Mouse (Mus musculus) sigmoid colon, adult 10 weeks (tissue): Measurements from ENCODE around the gene Olfr30. TPM values are rescaled to one million over a fixed set of nuclear protein-coding genes. Genes with fewer than 3 reads are reported as not detected.

Experiments used
- polyA plus RNA-seq: library from polyadenylated mRNA; stranded (reverse); fragments of 350-450 nt; fragmentation: Illumina TruSeq; extraction: RNeasy Lipid Tissue Mini Kit (QIAGEN cat#74804); gene quantifications from one replicate; pipeline ENCODE4 v1.2.3, GENCODE M21; 2014; ENCODE audit warnings: low read depth, low replicate concordance

The Olfr30 gene
- not detected for polyA plus RNA-seq

DNA sequence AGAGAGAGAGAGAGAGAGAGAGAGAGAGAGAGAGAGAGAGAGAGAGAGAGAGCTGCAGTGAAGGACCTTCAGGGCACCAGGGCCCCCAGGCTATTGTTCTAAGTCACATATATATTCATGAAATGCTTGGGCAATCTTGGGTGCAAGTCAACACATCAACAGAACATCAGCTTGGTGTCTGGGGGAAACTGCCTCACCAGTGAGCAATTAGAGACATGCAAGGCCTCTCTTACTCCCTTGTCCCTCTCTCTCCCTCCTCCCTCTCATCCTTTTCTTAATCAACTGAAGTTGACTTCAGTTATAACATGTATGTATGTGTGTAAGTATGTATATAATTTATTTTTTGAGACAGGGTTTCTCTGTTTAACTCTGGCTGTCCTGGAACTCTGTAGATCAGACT lies at the start of gene Olfr30:
Olfr30 (minus strand) TSS at position 101 of the 400 bp plus-strand sequence.

DNA sequence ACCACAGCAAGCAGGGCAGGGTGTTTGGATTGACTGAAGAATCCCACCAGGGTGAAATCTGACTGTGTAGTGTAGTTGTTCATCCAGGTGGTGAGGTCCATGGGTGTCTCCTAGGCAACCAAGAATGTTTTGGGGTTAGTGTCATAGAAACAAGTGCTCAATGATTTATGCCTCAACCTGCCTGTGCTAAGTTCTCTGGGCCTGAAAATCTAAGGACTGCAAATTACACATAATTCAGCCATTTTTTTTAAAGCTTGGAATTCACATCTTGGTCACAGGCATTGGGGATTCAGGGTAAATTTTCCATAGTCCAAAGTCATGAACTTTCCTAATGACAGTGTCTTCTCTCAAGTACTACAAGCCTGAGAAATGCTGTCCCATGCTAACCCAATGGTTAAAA lies 40.4 kb upstream of the Olfr30 start, which contains the start of gene Olfr331:
Olfr331 (minus strand) TSS at position 101 of the 400 bp plus-strand sequence.

DNA sequence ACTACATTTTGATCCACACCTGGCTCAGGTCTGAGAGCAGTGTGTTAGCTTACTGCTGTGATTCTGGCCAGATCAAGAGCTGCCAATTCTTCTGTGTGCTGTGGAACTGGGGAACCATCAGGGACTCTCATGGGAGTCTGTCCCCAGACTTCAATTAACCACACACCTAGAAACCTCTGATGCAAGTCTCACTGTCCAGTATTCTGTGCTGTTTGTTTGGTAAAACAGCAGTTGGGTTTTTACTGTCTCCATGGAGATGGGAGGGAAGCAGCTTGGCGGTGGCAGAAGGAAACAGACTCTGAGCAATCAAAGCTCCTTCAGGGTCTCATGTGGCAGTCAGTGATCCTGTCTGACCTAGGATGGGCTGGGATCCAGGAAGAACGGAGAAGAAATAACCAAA lies 30.4 kb upstream of the Olfr30 start, which contains the start of gene Olfr332:
Olfr332 (minus strand) TSS at position 101 of the 400 bp plus-strand sequence.

DNA sequence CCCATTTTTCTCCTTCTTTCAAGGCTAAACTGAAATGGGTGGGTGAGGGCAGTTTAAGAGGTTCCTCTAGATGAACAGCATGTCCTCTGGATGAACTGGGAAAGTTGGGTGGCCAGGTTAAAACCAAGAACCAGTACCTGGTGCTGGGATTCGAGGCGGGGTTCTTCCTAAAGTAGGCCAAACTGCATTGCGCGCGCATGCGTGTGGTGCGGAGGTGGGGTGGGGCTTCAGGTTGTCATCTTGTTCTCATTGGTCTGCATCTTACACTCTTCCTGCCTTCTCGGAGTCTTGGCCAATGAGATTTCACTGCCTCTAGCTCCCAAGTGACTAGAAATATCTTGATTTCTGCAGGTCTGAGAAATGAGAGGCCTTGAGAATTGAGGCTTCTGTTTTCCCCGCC lies 9.3 kb downstream of the Olfr30 start, which contains the start of gene Lypd9:
Lypd9 (minus strand) TSS at position 165 of the 400 bp plus-strand sequence.

DNA sequence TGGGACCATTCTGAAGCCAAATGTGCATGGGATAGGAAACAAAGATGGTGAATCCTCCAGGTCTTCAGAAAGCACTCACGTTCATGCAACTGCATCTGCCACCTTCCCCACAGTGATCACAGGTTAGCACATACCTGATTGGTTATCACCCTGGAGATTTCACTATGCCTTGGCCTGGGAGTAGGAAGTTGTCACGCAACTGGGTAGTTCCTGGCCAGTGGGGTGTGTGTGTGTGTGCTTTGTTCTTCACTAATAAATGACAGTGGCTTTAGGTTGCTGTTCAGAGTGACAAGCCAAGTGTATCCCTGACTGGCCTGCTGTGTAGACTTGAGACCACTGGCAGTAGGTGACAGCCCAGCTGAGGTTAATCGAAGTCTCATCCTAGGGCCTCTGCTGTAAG lies 29.8 kb downstream of the Olfr30 start, which contains the start of gene Gm12253:
Gm12253 (plus strand) TSS at position 301 of the 400 bp plus-strand sequence.

DNA sequence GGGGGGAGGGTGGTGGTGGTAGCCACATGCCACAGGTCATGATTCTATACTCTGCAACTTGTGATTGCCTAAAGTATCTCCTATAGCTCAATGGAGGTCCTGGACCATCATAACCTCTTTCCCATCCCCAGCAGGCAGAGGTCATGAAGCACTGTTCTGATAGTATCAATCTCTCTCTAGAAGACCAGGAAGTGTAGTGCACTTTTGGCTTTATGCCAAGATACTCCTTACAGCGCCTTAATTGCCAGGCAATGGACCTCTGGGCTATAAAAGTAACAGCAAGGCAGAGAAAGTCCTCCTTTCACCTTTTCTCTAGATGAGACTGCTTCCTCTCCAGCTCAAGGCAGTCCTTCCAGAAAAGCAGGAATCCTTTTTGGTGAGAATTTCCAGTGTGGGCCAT lies 41.3 kb downstream of the Olfr30 start, which contains the start of gene 1810065E05Rik:
1810065E05Rik (plus strand) TSS at position 297 of the 400 bp plus-strand sequence.

Other genes starting within 250 kb of the Olfr30 start
- gene 4930438A08Rik, start 187.5 kb downstream of the Olfr30 start, polyA plus RNA-seq, result not detected
- 2.9 TPM for gene Zfp692, start 155.2 kb downstream of the Olfr30 start, polyA plus RNA-seq
- 75.1 TPM for gene Zfp672, start 131.9 kb downstream of the Olfr30 start, polyA plus RNA-seq
- 1.0 TPM for gene Sh3bp5l, start 131.5 kb downstream of the Olfr30 start, polyA plus RNA-seq
- gene Lypd8, start 83.2 kb downstream of the Olfr30 start, polyA plus RNA-seq, result 5,512 TPM
- gene 1810065E05Rik, start 41.2 kb downstream of the Olfr30 start, polyA plus RNA-seq, result 220 TPM
- gene Gm12253, start 29.7 kb downstream of the Olfr30 start, polyA plus RNA-seq, result not detected
- not detected for gene Lypd9, start 9.3 kb downstream of the Olfr30 start, polyA plus RNA-seq
- 0.13 TPM for gene Olfr332, start 30.3 kb upstream of the Olfr30 start, polyA plus RNA-seq
- not detected for gene Olfr331, start 40.3 kb upstream of the Olfr30 start, polyA plus RNA-seq
- not detected for gene Olfr330, start 72.6 kb upstream of the Olfr30 start, polyA plus RNA-seq
- gene Olfr329-ps, start 84.2 kb upstream of the Olfr30 start, polyA plus RNA-seq, result not detected
- gene Olfr328, start 93.4 kb upstream of the Olfr30 start, polyA plus RNA-seq, result not detected
- gene Olfr224, start 108.3 kb upstream of the Olfr30 start, polyA plus RNA-seq, result not detected
- not detected for gene Olfr325, start 115.5 kb upstream of the Olfr30 start, polyA plus RNA-seq
- gene Olfr324, start 132.8 kb upstream of the Olfr30 start, polyA plus RNA-seq, result not detected
- 45.8 TPM for gene 2210407C18Rik, start 153.8 kb upstream of the Olfr30 start, polyA plus RNA-seq
- gene Olfr323, start 168.2 kb upstream of the Olfr30 start, polyA plus RNA-seq, result not detected
- not detected for gene Trim58, start 178.2 kb upstream of the Olfr30 start, polyA plus RNA-seq
- not detected for gene Olfr322, start 196.5 kb upstream of the Olfr30 start, polyA plus RNA-seq
- gene Olfr320, start 218.8 kb upstream of the Olfr30 start, polyA plus RNA-seq, result not detected
- not detected for gene Olfr319, start 236.9 kb upstream of the Olfr30 start, polyA plus RNA-seq